Mouse (Mus musculus) limb, embryonic 12.5 days (tissue): ENCODE results near the gene Syngr1. TPM values are rescaled to one million over a fixed set of nuclear protein-coding genes. Genes with fewer than 3 reads are reported as not detected.

ENCODE experiments used
- ATAC-seq: fragments of 200-750 bp; cut with Nextera tagmentation; 2 replicates; pipeline ENCODE4 v1.8.0; 2017; ENCODE audit warnings: low read depth, moderate TSS enrichment; ENCODE audit not compliant: insufficient number of reproducible peaks, insufficient read depth, low FRiP score, low TSS enrichment
- H3K27ac ChIP-seq: fragments of 300-500 bp; sonication (generic); 2 replicates; pipeline ENCODE4 v1.5.1; 2016; ENCODE audit warnings: mild to moderate bottlenecking, moderate library complexity
- H3K27me3 ChIP-seq: fragments of 300-500 bp; sonication (generic); 2 replicates; pipeline ENCODE4 v1.6.1; 2016; ENCODE audit warnings: mild to moderate bottlenecking, moderate library complexity
- H3K36me3 ChIP-seq: fragments of 300-500 bp; sonication (generic); 2 replicates; pipeline ENCODE4 v1.6.1; 2016; ENCODE audit warnings: mild to moderate bottlenecking, moderate library complexity
- H3K4me1 ChIP-seq: fragments of 300-500 bp; sonication (generic); replicated peaks from 2 replicates; pipeline ENCODE4 v1.6.1; 2016
- H3K4me2 ChIP-seq: fragments of 300-500 bp; sonication (generic); 2 replicates; pipeline ENCODE4 v1.6.1; 2016; ENCODE audit warnings: mild to moderate bottlenecking, moderate library complexity
- H3K4me3 ChIP-seq: fragments of 300-500 bp; sonication (generic); replicated peaks from 2 replicates; pipeline ENCODE4 v1.5.1; 2016; ENCODE audit warnings: mild to moderate bottlenecking
- H3K9ac ChIP-seq: fragments of 300-500 bp; sonication (generic); replicated peaks from 2 replicates; pipeline ENCODE4 v1.6.1; 2016; ENCODE audit warnings: mild to moderate bottlenecking, moderate library complexity
- H3K9me3 ChIP-seq: fragments of 300-500 bp; sonication (generic); 2 replicates; pipeline ENCODE4 v1.6.1; 2016; ENCODE audit warnings: mild to moderate bottlenecking, moderate library complexity
- WGBS: fragments of 180-500 bp; shearing (Covaris S2); methylation state at CpG from one replicate; pipeline ENCODE4 v1.1.7; 2016; 5-methylcytosine and 5-hydroxymethylcytosine counted together
- microRNA-seq: library from miRNA; unstranded; fragments of <30 nt; microRNA quantifications from one replicate; pipeline ENCODE4, GENCODE M21; 2017
- polyA plus RNA-seq: library from polyadenylated mRNA; unstranded; fragments of >200 nt; fragmentation: Nextera tagmentation; extraction: Ambion mirVana; gene quantifications from 2 replicates; pipeline ENCODE4 v1.2.1, GENCODE M21; 2016

Syngr1 gene
- polyA plus RNA-seq, 1 experiment from 2014 or later, result 3.9 TPM

DNA sequence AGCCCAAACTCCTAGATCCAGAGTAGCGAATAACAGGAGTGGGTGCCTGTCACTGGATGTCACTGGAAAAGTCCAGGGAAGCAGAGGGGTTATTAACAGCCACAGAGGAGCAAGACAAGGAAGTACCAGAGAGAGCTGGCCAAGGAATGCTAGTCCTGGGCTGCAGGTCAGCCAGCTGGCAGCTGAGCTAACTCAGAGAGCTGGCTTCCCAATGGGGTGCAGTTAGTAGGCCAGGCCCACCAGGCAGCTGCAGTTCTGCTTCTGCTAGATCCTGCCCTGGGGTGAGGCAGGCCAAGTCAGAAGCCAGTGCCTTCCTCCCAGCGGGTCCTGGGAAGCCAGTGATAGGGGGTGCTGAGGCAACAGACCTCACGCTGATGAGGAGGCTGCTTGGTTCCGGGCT lies 69.6 kb downstream of the Syngr1 start:
- no peak overlapping the region for H3K4me3 ChIP-seq
- H3K9me3 ChIP-seq, result no peaks in the 10 kb centered on the region
- H3K27me3 ChIP-seq, result no peaks in the 10 kb centered on the region
- no peak for ATAC-seq
- no peak overlapping the region for H3K9ac ChIP-seq
- peaks cover 86% of the 10 kb centered on the region for H3K36me3 ChIP-seq
- H3K4me2 ChIP-seq, result no peak overlapping the region
- H3K4me1 ChIP-seq, result peaks cover 22% of the 10 kb centered on the region
- H3K27ac ChIP-seq, result no peak overlapping the region
- WGBS, result 85% methylated on average over 4 of the region's 4 CpGs

DNA sequence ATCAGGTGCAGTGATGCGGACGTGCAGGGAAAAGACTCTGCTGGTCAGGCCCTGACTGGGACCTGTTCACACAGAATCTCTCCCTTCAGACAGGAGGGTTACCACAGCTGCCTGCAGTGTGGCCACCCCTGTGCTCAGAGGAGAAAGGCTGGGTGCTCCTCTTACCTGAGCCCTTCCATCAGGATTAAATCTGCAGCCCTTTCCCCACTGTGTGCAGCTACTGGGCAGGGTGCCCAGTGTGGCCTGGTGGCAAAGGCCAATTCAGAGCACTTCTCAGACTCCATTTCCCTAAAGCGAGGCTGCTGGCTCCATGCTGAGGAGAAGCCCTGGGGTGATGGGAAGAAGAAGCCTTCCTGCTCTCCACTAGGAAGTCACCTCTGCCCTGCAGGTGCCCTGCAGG lies 70.1 kb downstream of the Syngr1 start:
- Histone ChIP-seq H3K27ac (no peak overlapping the region), H3K27me3 (no peaks in the 10 kb centered on the region), H3K4me1 (peaks cover 22% of the 10 kb centered on the region), H3K4me3 (no peak overlapping the region), H3K4me2 (no peak overlapping the region), H3K9me3 (no peaks in the 10 kb centered on the region), H3K36me3 (peaks cover 81% of the 10 kb centered on the region), H3K9ac (no peak overlapping the region)
- 95% methylated on average over 3 of the region's 3 CpGs for WGBS
- ATAC-seq, result no peak

DNA sequence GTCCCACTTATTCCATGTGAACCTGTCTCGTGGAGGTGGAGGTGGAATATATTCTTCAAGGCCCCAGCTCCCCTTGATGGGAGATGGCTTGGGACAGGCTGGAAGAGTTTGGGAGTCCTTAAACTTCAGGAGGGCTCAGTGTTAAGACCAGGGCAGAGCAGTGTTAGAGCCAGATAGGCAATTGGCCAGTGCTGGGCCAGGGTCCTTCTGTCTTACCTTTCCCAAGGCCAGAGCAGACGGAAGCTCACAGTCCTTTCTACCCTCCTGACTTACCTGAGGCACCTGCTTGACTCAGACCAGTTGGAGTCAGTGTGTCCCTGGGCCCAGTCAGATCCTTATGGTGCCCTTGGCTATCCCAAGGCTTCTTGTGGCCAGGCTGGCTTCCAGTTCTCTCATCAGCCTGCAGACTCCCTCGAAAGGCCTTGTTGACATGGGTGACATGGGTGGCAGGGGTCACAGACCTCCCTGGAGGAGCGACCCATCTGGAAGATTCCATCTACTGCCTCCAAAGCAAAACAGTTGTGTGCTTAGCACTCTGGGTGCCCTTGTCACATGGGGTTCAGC lies 71.3 kb downstream of the Syngr1 start:
- peaks cover 68% of the 10 kb centered on the region for H3K36me3 ChIP-seq
- no peak for ATAC-seq

DNA sequence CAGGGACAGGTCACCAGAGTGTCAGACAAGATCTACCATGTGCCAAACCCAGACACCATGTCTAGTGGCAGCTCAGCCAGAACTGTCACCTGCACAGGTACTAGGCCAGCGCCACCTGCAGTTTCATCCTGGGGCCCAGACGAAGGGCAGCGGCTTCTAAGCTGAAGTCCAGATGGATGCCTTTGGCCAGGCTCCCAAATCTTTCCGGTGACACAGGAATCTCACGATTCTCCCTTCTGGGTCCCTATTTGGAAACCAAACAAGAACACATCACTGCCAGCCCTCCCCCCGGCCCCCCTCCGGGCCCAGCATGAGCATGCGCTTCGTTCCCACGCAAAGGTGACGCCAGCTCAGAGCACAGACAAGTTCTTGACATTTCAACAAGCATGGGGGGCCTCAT lies 72.1 kb downstream of the Syngr1 start:
- Histone ChIP-seq H3K36me3 (peaks cover 60% of the 10 kb centered on the region), H3K4me3 (no peak overlapping the region), H3K4me2 (no peak overlapping the region), H3K27ac (no peak overlapping the region), H3K9me3 (no peaks in the 10 kb centered on the region), H3K4me1 (peaks cover 19% of the 10 kb centered on the region), H3K9ac (no peak overlapping the region), H3K27me3 (no peaks in the 10 kb centered on the region)
- 86% methylated on average over 11 of the region's 11 CpGs for WGBS
- ATAC-seq, result no peak

More for the DNA sequence above, 71.3 kb downstream of the Syngr1 start:
- Histone ChIP-seq H3K4me3 (no peak overlapping the region), H3K4me2 (no peak overlapping the region), H3K27ac (no peak overlapping the region), H3K9me3 (no peaks in the 10 kb centered on the region), H3K4me1 (peaks cover 22% of the 10 kb centered on the region), H3K27me3 (no peaks in the 10 kb centered on the region), H3K9ac (no peak overlapping the region)
- WGBS, result 81% methylated on average over 4 of the region's 4 CpGs

DNA sequence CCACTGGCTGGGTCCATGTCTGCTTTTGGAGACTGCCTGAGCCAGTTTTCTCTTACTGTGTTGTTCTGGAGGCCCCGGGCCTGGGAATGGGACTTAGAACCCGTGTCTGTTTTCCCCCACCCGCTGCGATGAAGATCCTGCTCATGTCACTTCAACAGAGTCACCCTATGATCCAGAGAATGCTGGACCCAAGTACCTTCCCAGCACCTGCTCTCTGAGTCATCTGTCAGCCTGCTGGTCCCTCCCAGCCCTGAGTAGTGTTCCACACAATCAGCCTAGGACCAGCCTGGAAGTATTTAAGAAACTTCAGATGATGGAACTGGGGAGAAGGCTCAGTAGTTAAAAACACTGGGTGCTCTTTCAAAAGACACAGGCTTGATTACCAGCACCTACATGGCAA lies 72.6 kb downstream of the Syngr1 start:
- no peak for ATAC-seq
- no peak overlapping the region for H3K4me3 ChIP-seq
- H3K36me3 ChIP-seq, result peaks cover 56% of the 10 kb centered on the region
- H3K27me3 ChIP-seq, result no peaks in the 10 kb centered on the region
- H3K4me2 ChIP-seq, result no peak overlapping the region
- no peaks in the 10 kb centered on the region for H3K9me3 ChIP-seq
- no peak overlapping the region for H3K27ac ChIP-seq
- H3K4me1 ChIP-seq, result peaks cover 15% of the 10 kb centered on the region
- H3K9ac ChIP-seq, result no peak overlapping the region
- 89% methylated on average over 4 of the region's 4 CpGs for WGBS

DNA sequence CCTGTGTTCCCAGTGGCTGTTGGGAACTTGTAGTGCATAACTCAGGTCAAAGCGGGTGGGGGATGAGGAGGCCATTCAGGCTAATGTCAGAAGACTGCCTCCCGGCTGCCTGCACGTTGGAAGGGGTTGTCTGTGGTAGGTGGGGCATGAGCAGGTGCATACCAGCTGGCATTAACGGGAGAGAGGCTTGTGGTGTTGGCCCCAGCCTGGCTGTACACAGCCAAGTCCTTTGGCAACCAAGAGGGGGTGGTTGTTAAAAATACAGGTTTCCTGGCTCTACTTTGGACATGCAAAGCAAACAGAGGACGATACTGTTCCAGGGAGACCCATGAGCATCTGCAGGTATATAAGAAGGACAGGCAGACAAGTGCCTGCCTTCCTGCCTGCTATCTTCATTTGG lies 74.3 kb downstream of the Syngr1 start:
- no peak for ATAC-seq
- Histone ChIP-seq H3K4me1 (no peaks in the 10 kb centered on the region; the same call in 1 of the 2 replicates), H3K27ac (no peak overlapping the region), H3K4me2 (no peak overlapping the region), H3K36me3 (peaks cover 39% of the 10 kb centered on the region), H3K4me3 (no peak overlapping the region), H3K9me3 (no peaks in the 10 kb centered on the region), H3K9ac (no peak overlapping the region), H3K27me3 (no peaks in the 10 kb centered on the region)
- 60% methylated on average over 5 of the region's 5 CpGs for WGBS

Small RNA genes within 50 kb of the gene (microRNA-seq; reads per million reads assigned to microRNA genes)
- 29.8 reads per million, percentile 36 among the genes with 10 or more reads in this experiment for gene Snord43

Other genes starting within 250 kb of the Syngr1 start
- gene Apobec3, start 199.7 kb upstream of the Syngr1 start, polyA plus RNA-seq, result 11.0 and 11.8 TPM in 2 replicates
- gene Cbx7, start 120.2 kb upstream of the Syngr1 start, polyA plus RNA-seq, result 2.0 and 2.5 TPM in 2 replicates
- gene Pdgfb, start 76.4 kb upstream of the Syngr1 start, polyA plus RNA-seq, result 2.5 and 2.8 TPM in 2 replicates
- 981 and 1,001 TPM in 2 replicates for gene Rpl3, start 534 bp downstream of the Syngr1 start, polyA plus RNA-seq
- gene Tab1, start 41.8 kb downstream of the Syngr1 start, polyA plus RNA-seq, result 49.2 and 49.3 TPM in 2 replicates
- gene Mgat3, start 82.4 kb downstream of the Syngr1 start, polyA plus RNA-seq, result 7.2 and 7.9 TPM in 2 replicates
- gene Mief1, start 142.7 kb downstream of the Syngr1 start, polyA plus RNA-seq, result 38.0 and 41.6 TPM in 2 replicates
- 7.0 TPM in 1 of 2 replicates, not detected in the other for gene AC140267.1, start 144.5 kb downstream of the Syngr1 start, polyA plus RNA-seq
- gene Atf4, start 163.8 kb downstream of the Syngr1 start, polyA plus RNA-seq, result 112 TPM in 2 replicates
- 65.0 and 70.1 TPM in 2 replicates for gene Rps19bp1, start 173.0 kb downstream of the Syngr1 start, polyA plus RNA-seq
- gene Cacna1i, start 195.9 kb downstream of the Syngr1 start, polyA plus RNA-seq, result not detected in 2 replicates